Mouse (Mus musculus) liver, adult 2 months (tissue): Measurements from ENCODE around the gene Gm1043.

ENCODE experiments used
- CTCF ChIP-seq: fragments of 200-500 bp; IDR thresholded peaks from 2 replicates; pipeline ENCODE4 v1.5.1; 2011; ENCODE audit warnings: low read depth, low read length, control low read depth
- POLR2A ChIP-seq: fragments of 200-500 bp; IDR thresholded peaks from 2 replicates; pipeline ENCODE4 v1.6.1; 2011; ENCODE audit warnings: low read length, control low read depth; ENCODE audit not compliant: insufficient read depth; ENCODE audit errors: extremely low read depth

DNA sequence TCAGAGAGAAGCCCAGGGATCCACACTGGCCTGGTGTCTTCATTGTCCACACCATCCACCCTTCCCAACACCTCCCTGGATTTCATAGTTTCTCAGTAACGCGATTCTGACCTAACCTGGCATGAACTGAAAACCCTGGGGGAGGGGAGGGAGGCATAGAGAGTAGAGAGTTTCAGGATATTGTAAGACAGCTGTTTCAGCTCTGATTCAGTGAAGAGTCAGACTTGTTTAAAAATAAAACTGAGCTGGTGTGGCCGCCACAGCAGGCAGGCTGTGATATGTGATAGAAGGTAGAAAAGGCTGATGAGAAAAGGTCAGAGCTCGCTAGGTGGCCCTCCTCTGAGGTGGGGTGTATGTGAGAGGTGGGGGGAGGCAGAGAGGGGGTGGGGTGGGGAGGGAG is 93.6 kb downstream of the Gm1043 start:
- TF ChIP-seq CTCF (no peak), POLR2A (no peak)
